In the genomic region with DNA sequence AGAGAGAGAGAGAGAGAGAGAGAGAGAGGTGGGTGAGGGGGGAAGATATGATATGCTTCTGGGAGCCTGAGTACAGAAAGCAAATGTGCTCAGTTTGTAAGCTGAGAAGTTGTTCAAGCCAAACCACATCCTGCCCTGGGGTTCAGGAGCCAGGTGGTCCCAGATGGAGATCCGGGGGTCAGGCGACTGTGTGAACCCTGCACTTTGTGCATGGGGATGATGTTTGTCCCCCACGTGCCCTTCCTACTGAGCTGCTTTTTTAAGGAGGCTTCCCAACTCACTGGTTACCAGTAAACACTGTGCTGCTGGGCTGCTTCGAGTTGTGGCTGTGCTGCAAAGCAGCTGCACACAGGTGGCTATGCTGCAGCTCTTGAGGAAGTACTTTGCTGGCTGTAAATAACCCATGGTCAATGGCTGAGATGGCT, we compare ENCODE assay signal across 8 mouse cellular contexts.
DNase-seq lines count a peak whose midpoint lies in the region; ATAC-seq and TF ChIP-seq lines count a peak whose summit lies in the region.
"Had no signal": no experiment of that assay in that cellular context is flagged by ENCODE, and none has a peak within 500 bp of the region (broad histone marks: within the 10 kb centered on the region; RNA-seq: fewer than 3 reads in every experiment).

No protein-coding gene starts in this region.

- H3K4me3 ChIP-seq in bone marrow, adult 2 months (replicated peaks; ENCODE audit: control insufficient read depth, low read depth, low read length) = no peak overlapping the region
- no peak overlapping the region for H3K4me3 ChIP-seq in kidney, adult 2 months (ENCODE audit: insufficient read depth, low read depth, low read length)
- H3K4me3 ChIP-seq in hindbrain, embryonic 11.5 days (ENCODE audit: low read depth, low read length) = no peak overlapping the region
- H3K4me3 ChIP-seq: midbrain, embryonic 12.5 days had no signal

- WGBS in bone marrow, adult 2 months = 18% methylated on average over 4 of the region's 4 CpGs
- WGBS in kidney, adult 2 months = 22% methylated on average over 4 of the region's 4 CpGs
- WGBS in hindbrain, embryonic 11.5 days = 20% methylated on average over 4 of the region's 4 CpGs

- no peaks in the 10 kb centered on the region for H3K27me3 ChIP-seq in kidney, adult 2 months (replicated peaks; ENCODE audit: control insufficient read depth, insufficient read depth, low read length)
- 0 out of 2 replicates have a peak, but pooled peaks cover 4% of the 10 kb centered on the region for H3K27me3 ChIP-seq in hindbrain, embryonic 11.5 days (ENCODE audit: control insufficient read depth, insufficient read depth, low read length)

- no peak for TF ChIP-seq CTCF in bone marrow, adult 2 months (IDR thresholded peaks at IDR 0.05; ENCODE audit: control insufficient read depth, insufficient read depth, low read length)
- no peak for TF ChIP-seq CTCF in kidney, adult 2 months (conservative IDR thresholded peaks at IDR 0.05; ENCODE audit: insufficient read depth, insufficient read length, low read depth, low read length)

- peak; percentile 68 for DNase-seq in CD4-positive, CD25-positive, alpha-beta regulatory T cell, adult 2 months (ENCODE audit: low read depth, low spot score)
- DNase-seq in kidney, adult 2 months = peak; percentile 43
- peak; percentile 70 for DNase-seq in naive thymus-derived CD4-positive, alpha-beta T cell, adult 2 months (ENCODE audit: low read depth)
- no peak for DNase-seq in adrenal gland, adult 8-10 months
- DNase-seq in gastrocnemius, postnatal 4 days (ENCODE audit: low spot score in 2 of 2) = no peak
- DNase-seq in hindbrain, embryonic 11.5 days (ENCODE audit: low spot score) = no peak

- no peak for TF ChIP-seq POLR2A in bone marrow, adult 2 months (IDR thresholded peaks at IDR 0.05; ENCODE audit: borderline replicate concordance, control insufficient read depth, low read depth, low read length)
- TF ChIP-seq POLR2A in kidney, adult 2 months (IDR thresholded peaks at IDR 0.05; ENCODE audit: low read depth, low read length) = no peak

- no peak for ATAC-seq in hindbrain, embryonic 11.5 days (ENCODE audit: low FRiP score)

- H3K9me3 ChIP-seq in hindbrain, embryonic 11.5 days (ENCODE audit: control insufficient read depth, low read length) = no peaks in the 10 kb centered on the region
- H3K9me3 ChIP-seq: midbrain, embryonic 12.5 days had no signal

- H3K4me1 ChIP-seq in bone marrow, adult 2 months (ENCODE audit: control insufficient read depth, insufficient read depth, low read length) = peaks cover 1% of the 10 kb centered on the region; the same call in 1 of the 2 replicates
- H3K4me1 ChIP-seq in kidney, adult 2 months (ENCODE audit: control insufficient read depth, insufficient read depth, low read length) = no peaks in the 10 kb centered on the region
- H3K4me1 ChIP-seq in hindbrain, embryonic 11.5 days (replicated peaks; ENCODE audit: control insufficient read depth, insufficient read depth, low read length) = no peaks in the 10 kb centered on the region
- H3K4me1 ChIP-seq: midbrain, embryonic 12.5 days had no signal

- peak overlapping the region; percentile 61 for H3K27ac ChIP-seq in bone marrow, adult 2 months (ENCODE audit: control insufficient read depth, insufficient read depth, low read depth, low read length, poor library complexity)
- H3K27ac ChIP-seq in kidney, adult 2 months (ENCODE audit: insufficient read depth, low read depth, low read length) = no peak overlapping the region
- no peak overlapping the region for H3K27ac ChIP-seq in hindbrain, embryonic 11.5 days (ENCODE audit: low read depth, low read length)
- H3K27ac ChIP-seq: midbrain, embryonic 12.5 days had no signal

- no peak overlapping the region for H3K4me2 ChIP-seq in hindbrain, embryonic 11.5 days (replicated peaks; ENCODE audit: low read depth, low read length)
- H3K4me2 ChIP-seq: midbrain, embryonic 12.5 days had no signal

- H3K9ac ChIP-seq in hindbrain, embryonic 11.5 days (ENCODE audit: low read depth, low read length) = no peak overlapping the region
- H3K9ac ChIP-seq: midbrain, embryonic 12.5 days had no signal

- H3K36me3 ChIP-seq in kidney, adult 2 months (ENCODE audit: control insufficient read depth, insufficient read depth, low read length) = no peaks in the 10 kb centered on the region
- H3K36me3 ChIP-seq in hindbrain, embryonic 11.5 days (ENCODE audit: control insufficient read depth, insufficient read depth, low read length) = no peaks in the 10 kb centered on the region
- H3K36me3 ChIP-seq: midbrain, embryonic 12.5 days had no signal

Comparison
In these comparisons a context has a peak if more than half of its experiments do, and no peak if none do; other contexts are left out.
1. DNase-seq: peak in CD4-positive, CD25-positive, alpha-beta regulatory T cell, adult 2 months (single experiment), kidney, adult 2 months (single experiment) and naive thymus-derived CD4-positive, alpha-beta T cell, adult 2 months (single experiment); none in adrenal gland, adult 8-10 months (single experiment), gastrocnemius, postnatal 4 days (0 of 2) and hindbrain, embryonic 11.5 days (single experiment).